ENCODE assay signal across 47 mouse cellular contexts in genomic region chr3:107925335-107925734, GRCm38 (mm10). TPM values are rescaled to one million over a fixed set of nuclear protein-coding genes. Genes with fewer than 3 reads are reported as not detected.
"Had no signal": no experiment of that assay in that cellular context is flagged by ENCODE, and none has a peak within 500 bp of the region (broad histone marks: within the 10 kb centered on the region; RNA-seq: fewer than 3 reads in every experiment).

No protein-coding gene starts in this region.

- DNase-seq: heart, postnatal 10 days; heart, postnatal 14 days; heart, postnatal 36 days; heart, postnatal 4 days; kidney, adult 11 months; kidney, adult 18-20 months; kidney, adult 8-10 months; kidney, adult 9 months; kidney, postnatal 10 days; kidney, postnatal 14 days; kidney, postnatal 25 days; kidney, postnatal 36 days; kidney, postnatal 4 days; layer of hippocampus, adult 9-11 months; layer of hippocampus, postnatal 36 days had no signal

- H3K4me1 ChIP-seq: heart, embryonic 10.5 days; heart, embryonic 12.5 days; heart, embryonic 13.5 days; heart, embryonic 15.5 days; hindbrain, embryonic 15.5 days had no signal

- ATAC-seq: hindbrain, embryonic 16.5 days; hindbrain, postnatal 0 days; inflammation-experienced regulatory T-cells, adult 6 months; intestine, embryonic 15.5 days; intestine, embryonic 16.5 days; intestine, postnatal 0 days had no signal

- H3K4me2 ChIP-seq: heart, embryonic 11.5 days; heart, embryonic 12.5 days; heart, embryonic 13.5 days; heart, embryonic 15.5 days; hindbrain, embryonic 12.5 days; hindbrain, embryonic 13.5 days; hindbrain, embryonic 14.5 days; hindbrain, embryonic 15.5 days; intestine, embryonic 15.5 days; kidney, embryonic 15.5 days had no signal

- H3K27me3 ChIP-seq: heart, embryonic 15.5 days; hindbrain, embryonic 12.5 days; hindbrain, embryonic 13.5 days; hindbrain, embryonic 15.5 days; intestine, embryonic 15.5 days; kidney, embryonic 15.5 days had no signal

- H3K27ac ChIP-seq: heart, embryonic 10.5 days; heart, embryonic 13.5 days; heart, embryonic 15.5 days; hindbrain, embryonic 10.5 days; hindbrain, embryonic 12.5 days; hindbrain, embryonic 13.5 days; hindbrain, embryonic 14.5 days; hindbrain, embryonic 15.5 days; hindbrain, postnatal 0 days; intestine, embryonic 15.5 days; kidney, embryonic 15.5 days; kidney, postnatal 0 days; layer of hippocampus, adult 2 months had no signal

- H3K9me3 ChIP-seq: heart, embryonic 10.5 days; heart, embryonic 12.5 days; heart, embryonic 13.5 days; heart, embryonic 15.5 days; hindbrain, embryonic 10.5 days; hindbrain, embryonic 12.5 days; hindbrain, embryonic 13.5 days; hindbrain, embryonic 15.5 days; intestine, embryonic 15.5 days; kidney, embryonic 15.5 days had no signal

- H3K4me3 ChIP-seq: heart, embryonic 10.5 days; heart, embryonic 12.5 days; heart, embryonic 13.5 days; heart, embryonic 15.5 days; hindbrain, embryonic 10.5 days; hindbrain, embryonic 12.5 days; hindbrain, embryonic 13.5 days; hindbrain, embryonic 15.5 days; intestine, embryonic 15.5 days; kidney, embryonic 15.5 days; layer of hippocampus, adult 2 months had no signal

- H3K9ac ChIP-seq: heart, embryonic 12.5 days; heart, embryonic 13.5 days; heart, embryonic 15.5 days; hindbrain, embryonic 12.5 days; hindbrain, embryonic 13.5 days; hindbrain, embryonic 14.5 days; hindbrain, embryonic 15.5 days; intestine, embryonic 15.5 days; kidney, embryonic 15.5 days had no signal

- H3K36me3 ChIP-seq: heart, embryonic 10.5 days; heart, embryonic 12.5 days; heart, embryonic 13.5 days; heart, embryonic 15.5 days; hindbrain, embryonic 10.5 days; hindbrain, embryonic 12.5 days; hindbrain, embryonic 13.5 days; hindbrain, embryonic 15.5 days; intestine, embryonic 15.5 days; kidney, embryonic 15.5 days had no signal

RNA-seq across cellular contexts. Expression of gene Gstm6, which starts 18.2 kb away (rescaled TPM):
- total RNA-seq: hematopoietic stem cell, adult 5-6 weeks had no signal
- polyA plus RNA-seq: inflammation-experienced regulatory T-cells, adult 6 months had no signal

RNA-seq across cellular contexts. Expression of gene Gstm3, which starts 43.7 kb away (rescaled TPM):
- total RNA-seq: heart, adult 8-10 months; heart, postnatal 10 days; heart, postnatal 14 days; heart, postnatal 25 days; heart, postnatal 36 days; heart, postnatal 4 days; hematopoietic stem cell, adult 5-6 weeks; hindbrain, postnatal 0 days; layer of hippocampus, adult 18-20 months; layer of hippocampus, adult 2 months; layer of hippocampus, adult 8-10 months; layer of hippocampus, postnatal 10 days; layer of hippocampus, postnatal 14 days; layer of hippocampus, postnatal 25 days; layer of hippocampus, postnatal 36 days had no signal
- polyA plus RNA-seq: heart, embryonic 12.5 days; heart, embryonic 13.5 days; heart, embryonic 14.5 days; heart, embryonic 15.5 days; heart, postnatal 0 days; hindbrain, embryonic 10.5 days; hindbrain, embryonic 11.5 days; hindbrain, embryonic 12.5 days; hindbrain, embryonic 13.5 days; hindbrain, embryonic 14.5 days; hindbrain, embryonic 16.5 days; inflammation-experienced regulatory T-cells, adult 6 months had no signal

RNA-seq across cellular contexts. Expression of gene Eps8l3, which starts 48.3 kb away (rescaled TPM):
- total RNA-seq: heart, adult 8-10 months; heart, postnatal 10 days; heart, postnatal 14 days; heart, postnatal 25 days; heart, postnatal 36 days; heart, postnatal 4 days; hematopoietic stem cell, adult 5-6 weeks; hindbrain, postnatal 0 days; layer of hippocampus, adult 18-20 months; layer of hippocampus, adult 2 months; layer of hippocampus, adult 8-10 months; layer of hippocampus, postnatal 10 days; layer of hippocampus, postnatal 14 days; layer of hippocampus, postnatal 25 days; layer of hippocampus, postnatal 36 days had no signal
- polyA plus RNA-seq: heart, embryonic 10.5 days; heart, embryonic 11.5 days; heart, embryonic 13.5 days; heart, embryonic 14.5 days; heart, embryonic 15.5 days; heart, postnatal 0 days; hindbrain, embryonic 10.5 days; hindbrain, embryonic 11.5 days; hindbrain, embryonic 12.5 days; hindbrain, embryonic 13.5 days; hindbrain, embryonic 14.5 days; hindbrain, embryonic 15.5 days; hindbrain, embryonic 16.5 days; hindbrain, postnatal 0 days; inflammation-experienced regulatory T-cells, adult 6 months; kidney, embryonic 14.5 days; kidney, embryonic 15.5 days; kidney, embryonic 16.5 days had no signal
